Mouse (Mus musculus) bone marrow macrophage, adult 2 months (primary cell): ENCODE results near the gene Fpgs.

Source experiments
- CTCF ChIP-seq: IDR thresholded peaks from 2 replicates; pipeline ENCODE4 v1.5.1; 2012; ENCODE audit warnings: low read depth, mild to moderate bottlenecking, low read length, moderate library complexity
- POLR2A ChIP-seq: IDR thresholded peaks from 2 replicates; pipeline ENCODE4 v1.6.1; 2012; ENCODE audit warnings: mild to moderate bottlenecking, low read depth, low read length, borderline replicate concordance

GRCm38 (mm10) chr2:32680051-32680451 lies 23.9 kb downstream of the Fpgs start:
- TF ChIP-seq CTCF (no peak), POLR2A (no peak)
